Mouse (Mus musculus) liver, adult 2 months (tissue): ENCODE data around the gene Hist1h4j. TPM values are rescaled to one million over a fixed set of nuclear protein-coding genes. Genes with fewer than 3 reads are reported as not detected.
"Not testable (repeated sequence)": the region's sequence is repeated elsewhere in the genome, so short reads cannot be mapped to it uniquely, and the experiment has no call there.

Experiments used
- DNase-seq: peaks from one replicate; pipeline ENCODE4 v3.0.0-alpha.2; 2011; ENCODE audit warnings: low read depth, low spot score; ENCODE audit errors: extremely low read depth
- H3K27ac ChIP-seq: fragments of 200-500 bp; replicated peaks from 2 replicates; pipeline ENCODE4 v1.5.1; 2012; ENCODE audit warnings: low read depth, mild to moderate bottlenecking, control low read depth, inconsistent platforms, low read length; ENCODE audit not compliant: insufficient read depth
- H3K27me3 ChIP-seq: fragments of 200-500 bp; 2 replicates; pipeline ENCODE4 v1.6.1; 2012; ENCODE audit warnings: mild to moderate bottlenecking, moderate library complexity, low read length, inconsistent platforms; ENCODE audit not compliant: control insufficient read depth, insufficient read depth
- H3K36me3 ChIP-seq: fragments of 200-500 bp; 2 replicates; pipeline ENCODE4 v1.6.1; 2012; ENCODE audit warnings: low read length, inconsistent platforms; ENCODE audit not compliant: control insufficient read depth, insufficient read depth
- H3K4me1 ChIP-seq: fragments of 200-500 bp; 2 replicates; pipeline ENCODE4 v1.6.1; 2011; ENCODE audit warnings: low read length; ENCODE audit not compliant: control insufficient read depth, insufficient read depth
- H3K4me3 ChIP-seq: fragments of 200-500 bp; 2 replicates; pipeline ENCODE4 v1.5.1; 2011; ENCODE audit warnings: low read depth, mild to moderate bottlenecking, control low read depth, low read length, moderate library complexity; ENCODE audit not compliant: insufficient read depth
- H3K79me2 ChIP-seq: fragments of 200-500 bp; 2 replicates; pipeline ENCODE4 v1.6.1; 2012; ENCODE audit warnings: inconsistent platforms, mild to moderate bottlenecking, low read length, moderate library complexity; ENCODE audit not compliant: control insufficient read depth, insufficient read depth
- H3K9ac ChIP-seq: fragments of 200-500 bp; 2 replicates; pipeline ENCODE4 v1.6.1; 2012; ENCODE audit warnings: low read depth, mild to moderate bottlenecking, control low read depth, inconsistent platforms, low read length
- CTCF ChIP-seq: fragments of 200-500 bp; IDR thresholded peaks from 2 replicates; pipeline ENCODE4 v1.5.1; 2011; ENCODE audit warnings: low read depth, low read length, control low read depth
- POLR2A ChIP-seq: fragments of 200-500 bp; IDR thresholded peaks from 2 replicates; pipeline ENCODE4 v1.6.1; 2011; ENCODE audit warnings: low read length, control low read depth; ENCODE audit not compliant: insufficient read depth; ENCODE audit errors: extremely low read depth
- WGBS: fragments of 180-500 bp; shearing (Covaris S2); methylation state at CpG from one replicate; pipeline ENCODE4 v1.1.7; 2018; 5-methylcytosine and 5-hydroxymethylcytosine counted together
- polyA plus RNA-seq: library from polyadenylated mRNA; depleted of rRNA; stranded (reverse); fragments of >200 nt; gene quantifications from 2 replicates; pipeline ENCODE4 v1.2.3, GENCODE M21; 2012
- total RNA-seq: library from RNA; depleted of rRNA; stranded (reverse); fragments of >200 nt; gene quantifications from 2 replicates; pipeline ENCODE4 v1.2.3, GENCODE M21; 2014

Gene Hist1h4j
- total and polyA plus RNA-seq, 2 experiments, result 0.31 to 21.5 TPM

DNA sequence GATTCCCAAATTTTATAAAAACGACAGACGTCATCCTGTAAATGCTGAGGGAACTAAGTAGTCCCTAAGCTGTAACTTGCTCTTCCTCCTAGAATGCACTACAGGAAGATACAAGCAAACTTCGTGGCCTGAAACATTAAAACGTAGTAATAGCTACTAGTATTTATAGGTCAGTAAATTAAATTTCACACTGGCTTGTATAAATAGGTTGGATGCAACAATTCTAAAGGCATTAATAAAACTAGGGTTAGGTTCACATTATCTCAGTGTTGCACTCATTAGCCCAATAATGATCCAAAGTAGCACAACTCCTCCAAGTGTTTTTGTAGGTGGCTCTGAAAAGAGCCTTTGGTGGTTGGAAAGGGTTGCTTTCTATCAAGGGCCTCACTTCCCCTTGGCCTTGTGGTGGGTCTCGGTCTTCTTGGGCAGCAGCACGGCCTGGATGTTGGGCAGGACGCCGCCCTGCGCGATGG is 18.2 kb downstream of the Hist1h4j start:
- H3K4me1 ChIP-seq, result peaks cover 7% of the 10 kb centered on the region
- no peaks in the 10 kb centered on the region for H3K27me3 ChIP-seq

DNA sequence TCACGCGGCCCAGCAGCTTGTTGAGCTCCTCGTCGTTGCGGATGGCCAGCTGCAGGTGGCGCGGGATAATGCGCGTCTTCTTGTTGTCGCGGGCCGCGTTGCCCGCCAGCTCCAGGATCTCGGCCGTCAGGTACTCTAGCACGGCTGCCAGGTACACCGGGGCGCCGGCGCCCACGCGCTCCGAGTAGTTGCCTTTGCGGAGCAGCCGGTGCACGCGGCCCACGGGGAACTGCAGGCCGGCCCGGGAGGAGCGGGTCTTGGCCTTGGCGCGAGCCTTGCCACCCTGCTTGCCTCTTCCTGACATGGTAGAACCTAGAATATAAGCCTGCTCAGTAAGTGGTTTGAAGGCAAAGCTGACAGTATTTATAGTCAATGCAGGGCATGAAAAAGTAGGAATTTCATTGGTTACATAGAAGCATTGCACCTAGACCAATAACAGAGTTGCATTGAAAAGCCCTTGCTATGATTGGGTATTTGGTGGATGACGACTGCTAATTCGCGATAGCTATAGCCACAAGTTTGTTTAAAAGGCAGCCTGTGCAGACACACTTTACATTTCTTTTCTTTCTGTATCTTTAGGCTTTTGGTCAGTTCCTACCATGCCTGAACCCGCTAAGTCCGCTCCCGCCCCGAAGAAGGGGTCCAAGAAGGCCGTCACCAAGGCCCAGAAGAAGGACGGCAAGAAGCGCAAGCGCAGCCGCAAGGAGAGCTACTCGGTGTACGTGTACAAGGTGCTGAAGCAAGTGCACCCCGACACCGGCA is 18.8 kb downstream of the Hist1h4j start, which contains the start of the genes Hist1h2ak and Hist1h2bn:
Gene Hist1h2ak, minus strand, starts transcription at position 304 of the 762 bp plus-strand sequence.
Gene Hist1h2bn, plus strand, starts transcription at position 600 of the 762 bp plus-strand sequence.
- H3K79me2 ChIP-seq, H3K4me1 ChIP-seq, H3K36me3 ChIP-seq, H3K27me3 ChIP-seq: not testable (repeated sequence)
- DNase-seq, result peak; percentile 80
- Histone ChIP-seq H3K4me3 (peak within 1 kb of the TSS; percentile 97), H3K9ac (peak within 1 kb of the TSS; percentile 77), H3K27ac (peak within 1 kb of the TSS; percentile 81)
- 0 out of 2 replicates have a peak, but pooled peaks have one; percentile 35 for TF ChIP-seq POLR2A
- WGBS, result under 1% methylated on average over 48 of the region's 50 CpGs

More for the DNA sequence above, 18.2 kb downstream of the Hist1h4j start:
- Histone ChIP-seq H3K79me2 (no peaks in the 10 kb centered on the region; the same call in 1 of the 2 replicates), H3K4me3 (peak overlapping the region; percentile 97), H3K27ac (peak overlapping the region; percentile 37; the same call in 1 of the 2 replicates), H3K36me3 (no peaks in the 10 kb centered on the region), H3K9ac (peak overlapping the region; percentile 61)
- WGBS, result 10% methylated on average over 10 of the region's 10 CpGs
- TF ChIP-seq CTCF (0 out of 2 replicates have a peak, but pooled peaks have one; percentile 1), POLR2A (no peak)
- DNase-seq, result no peak

DNA sequence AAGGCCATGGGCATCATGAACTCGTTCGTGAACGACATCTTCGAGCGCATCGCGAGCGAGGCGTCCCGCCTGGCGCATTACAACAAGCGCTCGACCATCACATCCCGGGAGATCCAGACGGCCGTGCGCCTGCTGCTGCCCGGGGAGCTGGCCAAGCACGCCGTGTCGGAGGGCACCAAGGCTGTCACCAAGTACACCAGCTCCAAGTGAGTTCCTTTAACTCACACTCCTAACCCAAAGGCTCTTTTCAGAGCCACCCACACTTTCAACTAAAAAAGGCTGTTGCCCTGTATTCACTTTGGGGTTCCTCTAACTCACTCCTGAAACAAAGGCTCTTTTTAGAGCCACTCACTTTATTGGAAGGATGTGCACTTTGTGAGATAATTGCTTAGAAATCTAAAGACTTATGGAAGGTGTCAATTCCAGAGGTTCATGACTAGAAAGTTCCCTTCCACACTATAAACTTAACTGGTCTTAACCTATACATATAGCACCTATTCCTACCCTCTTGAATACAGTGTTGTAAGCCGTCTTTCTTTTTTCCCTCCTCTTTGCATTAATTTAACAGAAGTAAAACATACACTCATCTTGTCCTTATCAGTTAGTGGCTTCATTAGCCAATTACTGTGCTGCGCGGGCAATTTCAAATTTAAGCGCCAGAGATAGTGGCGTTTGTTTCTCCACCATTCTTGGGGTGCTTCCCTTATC is 19.6 kb downstream of the Hist1h4j start:
- not testable (repeated sequence) for H3K27me3 ChIP-seq, DNase-seq, H3K4me1 ChIP-seq, H3K9ac ChIP-seq, H3K79me2 ChIP-seq, H3K27ac ChIP-seq, H3K36me3 ChIP-seq
- WGBS, result under 1% methylated on average over 16 of the region's 26 CpGs
- peak overlapping the region; percentile 40; the same call in 1 of the 2 replicates for H3K4me3 ChIP-seq

DNA sequence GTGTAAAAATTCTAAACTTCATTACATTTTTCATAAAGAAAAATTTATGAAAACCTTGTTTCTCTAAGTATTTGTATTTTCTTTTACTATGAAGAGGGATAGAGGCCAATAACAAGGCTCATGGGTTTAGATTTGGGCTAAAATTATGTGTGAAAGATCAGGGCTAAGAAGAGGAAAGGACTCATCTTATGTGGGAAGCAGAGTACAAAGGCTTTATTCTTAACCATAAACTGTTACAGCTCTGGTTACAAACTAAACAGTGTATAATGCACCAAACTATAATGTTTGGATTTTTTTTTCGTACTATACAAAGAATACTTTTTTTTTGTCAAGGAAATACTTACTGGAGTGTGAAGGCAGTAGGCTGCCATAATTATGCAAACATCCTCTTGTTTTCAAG is 20.8 kb downstream of the Hist1h4j start:
- TF ChIP-seq POLR2A (no peak), CTCF (no peak)
- Histone ChIP-seq H3K27me3 (no peaks in the 10 kb centered on the region), H3K4me3 (no peak overlapping the region), H3K4me1 (peaks cover 5% of the 10 kb centered on the region), H3K79me2 (no peaks in the 10 kb centered on the region), H3K36me3 (no peaks in the 10 kb centered on the region), H3K9ac (no peak overlapping the region), H3K27ac (no peak overlapping the region)
- 87% methylated on average over 1 of the region's 1 CpGs for WGBS
- DNase-seq, result no peak

DNA sequence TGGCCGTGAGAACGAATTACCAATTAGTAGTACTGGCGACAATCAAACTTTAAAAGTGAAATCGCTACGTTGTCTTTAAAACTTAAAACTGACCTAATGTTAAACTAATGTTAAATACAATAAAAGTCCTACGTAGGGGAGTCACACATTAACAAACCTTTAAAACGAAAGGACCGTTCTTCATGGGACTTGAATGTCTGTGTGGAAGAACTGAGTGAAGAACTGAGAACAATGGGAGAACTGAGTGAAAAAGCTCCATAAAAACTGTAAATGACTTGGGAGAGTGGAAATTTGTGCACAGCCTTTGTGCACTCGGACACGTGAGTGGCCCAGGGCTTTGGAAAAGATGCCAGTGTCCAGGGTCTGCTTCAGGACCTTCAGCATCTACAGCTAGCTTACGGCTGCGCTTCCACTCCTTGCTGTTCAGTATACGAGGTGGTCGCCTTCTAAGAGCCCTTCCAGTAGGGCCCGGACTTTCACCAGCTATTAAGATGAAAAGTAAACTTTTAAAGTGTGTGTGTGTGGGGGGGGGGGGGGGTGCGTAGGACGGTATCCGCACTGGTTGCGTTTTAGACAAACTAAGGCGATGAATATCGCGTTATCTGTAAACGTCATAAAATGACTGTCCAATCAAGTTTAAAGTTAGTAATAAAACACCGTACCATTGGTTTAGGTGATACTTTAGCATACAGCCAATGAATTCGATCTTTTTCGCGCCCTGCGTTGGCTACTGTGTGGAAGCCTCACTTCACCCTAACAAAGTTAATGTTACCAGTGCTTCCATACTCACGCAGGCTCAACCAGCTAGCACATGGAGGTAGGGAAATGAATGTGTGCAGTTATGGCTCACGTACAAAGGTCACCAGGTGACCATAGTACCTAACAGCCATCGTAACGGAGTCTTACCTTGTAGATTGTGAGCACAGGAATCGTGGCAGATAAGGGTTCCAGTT is 44.2 kb downstream of the Hist1h4j start:
- Histone ChIP-seq H3K36me3 (no peaks in the 10 kb centered on the region), H3K27ac (peak overlapping the region; percentile 8; the same call in 1 of the 2 replicates), H3K4me3 (peak overlapping the region; percentile 57), H3K4me1 (peaks cover 7% of the 10 kb centered on the region), H3K27me3 (no peaks in the 10 kb centered on the region), H3K9ac (peak overlapping the region; percentile 69), H3K79me2 (no peaks in the 10 kb centered on the region)
- peak; percentile 68 for DNase-seq
- no peak for TF ChIP-seq POLR2A
- no peak for TF ChIP-seq CTCF
- WGBS, result 3% methylated on average over 33 of the region's 33 CpGs
